Mouse (Mus musculus): Measurements from ENCODE around the gene Adtrp. TPM values are rescaled to one million over a fixed set of nuclear protein-coding genes. Genes with fewer than 3 reads are reported as not detected.

Adtrp gene
- polyA plus RNA-seq, 1 experiment = not detected

DNA sequence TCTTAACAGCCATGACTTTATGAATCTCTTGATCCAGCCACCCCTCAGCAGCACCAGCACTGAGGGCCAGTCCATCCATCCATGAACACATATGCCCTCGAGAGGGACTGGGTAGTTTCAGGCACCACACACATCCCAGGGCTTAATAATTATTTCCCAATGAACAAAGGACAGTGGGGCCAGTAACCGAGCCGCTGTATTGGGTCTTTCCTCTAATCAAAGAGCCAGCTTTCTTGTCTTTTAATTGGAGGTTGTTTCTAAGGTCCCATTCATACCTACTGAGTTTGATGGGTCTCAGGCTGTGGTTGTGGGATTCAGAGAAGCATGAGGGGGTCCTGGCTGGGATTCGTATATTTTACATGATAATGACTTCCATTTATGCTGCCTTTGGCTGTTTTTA lies 40.2 kb downstream of the Adtrp start:
- Histone ChIP-seq H3K79me3 (ENCODE audit: low read depth) (no peaks in the 10 kb centered on the region), H3ac (ENCODE audit: control insufficient read depth, insufficient read length, low read depth) (no peak overlapping the region), H3K79me2 (ENCODE audit: control insufficient read depth, insufficient read depth) (no peaks in the 10 kb centered on the region), H3K4me3 (ENCODE audit: insufficient read depth, poor library complexity, severe bottlenecking) (no peak overlapping the region), H3K36me3 (ENCODE audit: control insufficient read depth, insufficient read depth) (no peaks in the 10 kb centered on the region), H3K27me3 (ENCODE audit: control insufficient read depth, insufficient read depth, insufficient read length) (no peaks in the 10 kb centered on the region)
- TF ChIP-seq FOSL1 (IDR thresholded peaks at IDR 0.05; ENCODE audit: insufficient read depth, low read length, poor library complexity, severe bottlenecking) = no peak
- TF ChIP-seq MAX (IDR thresholded peaks at IDR 0.05) = no peak
- TF ChIP-seq MYOD1 (IDR thresholded peaks at IDR 0.05; ENCODE audit: control insufficient read depth, insufficient read length, low read depth) = no peak
- TF ChIP-seq MYOG (IDR thresholded peaks at IDR 0.05; ENCODE audit: control insufficient read depth, extremely low read depth, insufficient read length) = no peak

DNA sequence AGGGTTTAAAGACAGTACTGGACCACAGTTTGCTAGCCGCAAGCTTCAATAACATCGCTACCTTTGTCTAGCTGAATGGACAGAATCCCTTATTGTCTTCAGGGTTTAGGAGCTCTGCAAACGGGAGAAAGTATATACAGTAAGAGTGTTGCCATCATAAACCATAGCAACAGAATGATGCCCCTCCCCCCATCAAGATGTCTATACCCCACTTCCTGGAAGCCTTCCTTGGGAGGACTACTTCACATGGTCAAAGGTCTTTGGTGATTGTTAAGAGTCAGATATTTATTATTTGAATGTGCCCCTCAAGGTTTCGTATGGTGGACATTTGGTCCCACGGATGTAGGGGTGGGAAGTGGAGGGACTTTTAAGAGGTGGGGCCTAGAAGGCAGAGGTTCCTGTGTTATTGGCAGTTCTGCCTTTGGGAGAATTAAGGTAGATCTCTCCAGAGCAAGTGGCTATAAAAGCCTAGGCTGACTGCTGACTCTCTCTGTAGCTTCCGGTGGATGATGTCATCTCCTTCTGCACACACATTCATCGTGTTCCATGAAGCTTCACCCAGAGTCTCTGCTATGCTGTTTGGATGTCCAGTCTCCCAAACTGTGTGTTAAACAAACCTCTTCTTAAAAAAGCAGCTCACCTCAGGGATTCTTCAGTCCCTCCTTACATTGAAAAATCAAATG lies 42.2 kb downstream of the Adtrp start:
- TF ChIP-seq FOSL1 (IDR thresholded peaks at IDR 0.05; ENCODE audit: insufficient read depth, low read length, poor library complexity, severe bottlenecking) (no peak), USF1 (IDR thresholded peaks at IDR 0.05; ENCODE audit: low read depth) (no peak), CEBPB (IDR thresholded peaks at IDR 0.05; ENCODE audit: low read depth) (no peak), MYOG (IDR thresholded peaks at IDR 0.05; ENCODE audit: control insufficient read depth, extremely low read depth, insufficient read length) (no peak), MAX (IDR thresholded peaks at IDR 0.05) (no peak), MYOD1 (IDR thresholded peaks at IDR 0.05; ENCODE audit: control insufficient read depth, insufficient read length, low read depth) (no peak), CTCF (IDR thresholded peaks at IDR 0.05; ENCODE audit: control insufficient read depth, insufficient read depth, insufficient read length) (no peak)
- H3K27me3 ChIP-seq (ENCODE audit: control insufficient read depth, insufficient read depth, insufficient read length) = no peaks in the 10 kb centered on the region
- no peaks in the 10 kb centered on the region for H3K36me3 ChIP-seq (ENCODE audit: control insufficient read depth, insufficient read depth)
- no peak overlapping the region for H3K4me3 ChIP-seq (ENCODE audit: insufficient read depth, poor library complexity, severe bottlenecking)
- H3K79me3 ChIP-seq (ENCODE audit: low read depth) = no peaks in the 10 kb centered on the region
- H3K79me2 ChIP-seq (ENCODE audit: control insufficient read depth, insufficient read depth) = no peaks in the 10 kb centered on the region
- H3ac ChIP-seq (ENCODE audit: control insufficient read depth, insufficient read length, low read depth) = no peak overlapping the region

DNA sequence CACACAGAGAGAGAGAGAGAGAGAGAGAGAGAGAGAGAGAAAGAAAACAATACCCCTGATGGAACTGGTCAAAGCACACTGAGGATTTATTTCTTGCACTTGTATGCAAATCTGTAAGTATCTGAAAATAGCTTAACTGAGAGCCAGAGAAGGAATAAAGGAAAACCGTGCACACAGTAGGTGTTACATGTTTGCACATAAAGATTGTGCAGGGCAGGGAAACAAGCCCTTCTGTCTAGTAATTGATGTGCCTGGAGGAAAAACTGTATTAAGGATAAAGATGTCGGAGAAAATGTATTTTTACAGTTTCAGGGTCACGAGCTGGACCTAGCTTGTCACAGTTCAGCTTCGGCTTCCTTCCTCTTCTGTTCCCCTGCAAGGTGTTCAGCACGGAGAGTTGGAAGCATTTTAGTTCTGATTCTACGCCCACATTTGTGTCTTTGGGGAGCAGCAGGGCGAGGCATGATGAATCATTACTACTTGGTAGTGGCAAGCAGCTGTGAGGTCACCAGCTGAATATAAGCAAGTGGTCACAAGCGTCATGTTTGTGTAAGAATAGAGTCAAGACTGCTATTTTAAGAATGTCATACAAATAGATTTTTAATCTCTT lies 43.7 kb downstream of the Adtrp start:
- Histone ChIP-seq H3K79me3 (ENCODE audit: low read depth) (no peaks in the 10 kb centered on the region), H3K27me3 (ENCODE audit: control insufficient read depth, insufficient read depth, insufficient read length) (no peaks in the 10 kb centered on the region), H3ac (ENCODE audit: control insufficient read depth, insufficient read length, low read depth) (no peak overlapping the region), H3K4me3 (ENCODE audit: insufficient read depth, poor library complexity, severe bottlenecking) (no peak overlapping the region), H3K36me3 (ENCODE audit: control insufficient read depth, insufficient read depth) (no peaks in the 10 kb centered on the region), H3K79me2 (ENCODE audit: control insufficient read depth, insufficient read depth) (no peaks in the 10 kb centered on the region)
- TF ChIP-seq FOSL1 (IDR thresholded peaks at IDR 0.05; ENCODE audit: insufficient read depth, low read length, poor library complexity, severe bottlenecking) (no peak), MYOG (IDR thresholded peaks at IDR 0.05; ENCODE audit: control insufficient read depth, extremely low read depth, insufficient read length) (no peak), MYOD1 (IDR thresholded peaks at IDR 0.05; ENCODE audit: control insufficient read depth, insufficient read length, low read depth) (peak; percentile 44), USF1 (IDR thresholded peaks at IDR 0.05; ENCODE audit: low read depth) (no peak), MAX (IDR thresholded peaks at IDR 0.05) (no peak), CEBPB (IDR thresholded peaks at IDR 0.05; ENCODE audit: low read depth) (no peak), CTCF (IDR thresholded peaks at IDR 0.05; ENCODE audit: control insufficient read depth, insufficient read depth, insufficient read length) (no peak)

DNA sequence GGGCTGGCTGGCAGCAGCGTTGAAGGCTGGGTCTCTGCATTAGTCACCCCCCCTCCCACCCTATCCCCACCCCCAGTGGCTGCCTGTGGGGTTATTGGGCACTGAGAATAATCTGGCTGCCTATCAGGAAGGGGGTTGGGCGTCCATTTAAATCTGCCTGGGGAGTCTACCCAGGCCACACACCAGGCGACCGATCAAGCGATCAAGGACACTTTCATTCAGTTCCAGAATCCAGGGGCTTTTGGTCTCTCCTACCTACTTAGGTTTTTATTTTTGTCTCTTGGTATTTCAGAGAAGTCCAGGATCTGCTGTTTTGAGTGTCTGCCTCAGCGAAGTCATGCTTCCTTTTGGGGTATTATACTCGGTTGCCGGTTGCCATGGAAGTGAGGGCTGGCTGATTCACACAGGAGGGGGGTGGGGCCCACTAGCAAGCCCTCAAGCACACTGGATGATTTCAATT lies 46.3 kb downstream of the Adtrp start:
- TF ChIP-seq USF1 (IDR thresholded peaks at IDR 0.05; ENCODE audit: low read depth) (no peak), MAX (IDR thresholded peaks at IDR 0.05) (no peak), CEBPB (IDR thresholded peaks at IDR 0.05; ENCODE audit: low read depth) (no peak), MYOD1 (IDR thresholded peaks at IDR 0.05; ENCODE audit: control insufficient read depth, insufficient read length, low read depth) (no peak), CTCF (IDR thresholded peaks at IDR 0.05; ENCODE audit: control insufficient read depth, insufficient read depth, insufficient read length) (no peak), FOSL1 (IDR thresholded peaks at IDR 0.05; ENCODE audit: insufficient read depth, low read length, poor library complexity, severe bottlenecking) (no peak), MYOG (IDR thresholded peaks at IDR 0.05; ENCODE audit: control insufficient read depth, extremely low read depth, insufficient read length) (no peak)
- no peak overlapping the region for H3K4me3 ChIP-seq (ENCODE audit: insufficient read depth, poor library complexity, severe bottlenecking)
- H3K79me2 ChIP-seq (ENCODE audit: control insufficient read depth, insufficient read depth) = no peaks in the 10 kb centered on the region
- no peak overlapping the region for H3ac ChIP-seq (ENCODE audit: control insufficient read depth, insufficient read length, low read depth)
- H3K27me3 ChIP-seq (ENCODE audit: control insufficient read depth, insufficient read depth, insufficient read length) = no peaks in the 10 kb centered on the region
- H3K79me3 ChIP-seq (ENCODE audit: low read depth) = no peaks in the 10 kb centered on the region
- no peaks in the 10 kb centered on the region for H3K36me3 ChIP-seq (ENCODE audit: control insufficient read depth, insufficient read depth)

DNA sequence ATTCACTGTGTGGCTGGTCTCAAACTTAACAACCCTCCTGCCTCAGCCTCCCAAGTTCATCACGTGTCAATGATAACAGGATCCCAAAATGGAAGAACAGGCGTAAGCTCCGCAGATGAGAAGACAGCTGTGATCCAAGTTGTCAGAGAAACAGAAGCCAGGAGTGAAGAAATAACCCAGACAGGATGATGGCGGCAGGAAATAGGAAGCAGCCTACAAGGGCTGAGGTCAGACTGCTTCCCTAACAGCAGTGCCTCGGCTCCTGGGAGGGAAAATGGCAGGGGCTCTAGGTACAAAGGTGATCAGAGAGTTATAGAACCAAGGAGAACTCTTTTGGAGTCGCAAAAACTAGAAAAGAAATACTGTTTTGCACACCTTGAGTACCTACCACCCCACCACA lies 54.6 kb downstream of the Adtrp start:
- Histone ChIP-seq H3ac (ENCODE audit: control insufficient read depth, insufficient read length, low read depth) (no peak overlapping the region), H3K27me3 (ENCODE audit: control insufficient read depth, insufficient read depth, insufficient read length) (no peaks in the 10 kb centered on the region), H3K4me3 (ENCODE audit: insufficient read depth, poor library complexity, severe bottlenecking) (no peak overlapping the region), H3K36me3 (ENCODE audit: control insufficient read depth, insufficient read depth) (no peaks in the 10 kb centered on the region), H3K79me3 (ENCODE audit: low read depth) (no peaks in the 10 kb centered on the region), H3K79me2 (ENCODE audit: control insufficient read depth, insufficient read depth) (no peaks in the 10 kb centered on the region)
- TF ChIP-seq MAX (IDR thresholded peaks at IDR 0.05) (no peak), USF1 (IDR thresholded peaks at IDR 0.05; ENCODE audit: low read depth) (no peak), CEBPB (IDR thresholded peaks at IDR 0.05; ENCODE audit: low read depth) (no peak), CTCF (IDR thresholded peaks at IDR 0.05; ENCODE audit: control insufficient read depth, insufficient read depth, insufficient read length) (no peak), MYOD1 (IDR thresholded peaks at IDR 0.05; ENCODE audit: control insufficient read depth, insufficient read length, low read depth) (no peak), MYOG (IDR thresholded peaks at IDR 0.05; ENCODE audit: control insufficient read depth, extremely low read depth, insufficient read length) (no peak), FOSL1 (IDR thresholded peaks at IDR 0.05; ENCODE audit: insufficient read depth, low read length, poor library complexity, severe bottlenecking) (no peak)

Measured in C2C12 (cell line).